Mouse (Mus musculus): ENCODE data around the gene Aurka.

Aurka gene

GRCm38 (mm10) chr2:172370411-172371223, at the start of gene Aurka, which contains the start of gene Cstf1:
Gene Aurka, minus strand, starts transcription at chr2:172370535.
Gene Cstf1, plus strand, starts transcription at chr2:172370681.
- peak; percentile 96 to 97 for DNase-seq (ENCODE audit: low spot score in 2 of 2)

- DNase-seq (ENCODE audit: low spot score in 2 of 2) = no peak
These were observed 47.9 kb upstream of the Aurka start for GRCm38 (mm10) chr2:172418208-172418607.

- no peak for DNase-seq (ENCODE audit: low spot score in 2 of 2)
These were observed 46.5 kb upstream of the Aurka start for GRCm38 (mm10) chr2:172416876-172417275.

GRCm38 (mm10) chr2:172416218-172416617, 45.9 kb upstream of the Aurka start:
- DNase-seq (ENCODE audit: low spot score in 2 of 2) = no peak

GRCm38 (mm10) chr2:172413894-172414293, 43.6 kb upstream of the Aurka start:
- DNase-seq (ENCODE audit: low spot score in 2 of 2) = no peak

- no peak for DNase-seq (ENCODE audit: low spot score in 2 of 2)
These were observed 42.9 kb upstream of the Aurka start for GRCm38 (mm10) chr2:172413273-172413672.

- DNase-seq (ENCODE audit: low spot score in 2 of 2) = no peak
These were observed 42.1 kb upstream of the Aurka start for GRCm38 (mm10) chr2:172412454-172412853.

GRCm38 (mm10) chr2:172411091-172411490, 40.8 kb upstream of the Aurka start:
- DNase-seq (ENCODE audit: low spot score in 2 of 2) = peak in 1 of 2 experiments; percentile 33

GRCm38 (mm10) chr2:172410686-172411085, 40.4 kb upstream of the Aurka start:
- DNase-seq (ENCODE audit: low spot score in 2 of 2) = no peak

GRCm38 (mm10) chr2:172407499-172407898, 37.2 kb upstream of the Aurka start:
- DNase-seq (ENCODE audit: low spot score in 2 of 2) = no peak

GRCm38 (mm10) chr2:172406173-172406572, 35.8 kb upstream of the Aurka start:
- no peak for DNase-seq (ENCODE audit: low spot score in 2 of 2)

- DNase-seq (ENCODE audit: low spot score in 2 of 2) = no peak
These were observed 34.7 kb upstream of the Aurka start for GRCm38 (mm10) chr2:172405011-172405410.

GRCm38 (mm10) chr2:172404239-172404638, 33.9 kb upstream of the Aurka start:
- DNase-seq (ENCODE audit: low spot score in 2 of 2) = no peak

- DNase-seq (ENCODE audit: low spot score in 2 of 2) = no peak
These were observed 30.9 kb upstream of the Aurka start for GRCm38 (mm10) chr2:172401116-172401825.

GRCm38 (mm10) chr2:172399901-172400300, 29.6 kb upstream of the Aurka start:
- no peak for DNase-seq (ENCODE audit: low spot score in 2 of 2)

- no peak for DNase-seq (ENCODE audit: low spot score in 2 of 2)
These were observed 25.6 kb upstream of the Aurka start for GRCm38 (mm10) chr2:172395961-172396360.

GRCm38 (mm10) chr2:172394671-172395070, 24.3 kb upstream of the Aurka start:
- no peak for DNase-seq (ENCODE audit: low spot score in 2 of 2)

GRCm38 (mm10) chr2:172394052-172394392, 23.7 kb upstream of the Aurka start:
- no peak for DNase-seq (ENCODE audit: low spot score in 2 of 2)

GRCm38 (mm10) chr2:172393391-172394051, 23.2 kb upstream of the Aurka start, which contains the start of gene Cass4:
Gene Cass4, plus strand, starts transcription at chr2:172393794.
- DNase-seq (ENCODE audit: low spot score in 2 of 2) = no peak

- peak; percentile 69 to 76 for DNase-seq (ENCODE audit: low spot score in 2 of 2)
These were observed 21.7 kb upstream of the Aurka start for GRCm38 (mm10) chr2:172392041-172392521.

GRCm38 (mm10) chr2:172390341-172390740, 20.0 kb upstream of the Aurka start:
- no peak for DNase-seq (ENCODE audit: low spot score in 2 of 2)

GRCm38 (mm10) chr2:172384715-172385114, 14.4 kb upstream of the Aurka start:
- DNase-seq (ENCODE audit: low spot score in 2 of 2) = no peak
